Mouse (Mus musculus) embryonic facial prominence, embryonic 14.5 days (tissue): ENCODE results near the gene Dlgap4. TPM values are rescaled to one million over a fixed set of nuclear protein-coding genes. Genes with fewer than 3 reads are reported as not detected.

ENCODE experiments used
- ATAC-seq: fragments of 200-750 bp; cut with Nextera tagmentation; 2 replicates; pipeline ENCODE4 v1.8.0; 2017; ENCODE audit warnings: low read depth, moderate number of reproducible peaks, moderate TSS enrichment
- DNase-seq: peaks from one replicate; pipeline ENCODE4 v3.0.0-alpha.2; 2015; ENCODE audit warnings: low spot score
- H3K27ac ChIP-seq: fragments of 300-500 bp; sonication (generic); replicated peaks from 2 replicates; pipeline ENCODE4 v1.5.1; 2014; ENCODE audit warnings: low read depth, mild to moderate bottlenecking, low read length, moderate library complexity
- H3K27me3 ChIP-seq: fragments of 300-500 bp; sonication (generic); replicated peaks from 2 replicates; pipeline ENCODE4 v1.6.1; 2014; ENCODE audit warnings: low read length; ENCODE audit not compliant: control insufficient read depth, insufficient read depth
- H3K36me3 ChIP-seq: fragments of 300-500 bp; sonication (generic); 2 replicates; pipeline ENCODE4 v1.6.1; 2014; ENCODE audit warnings: low read length, mixed read lengths; ENCODE audit not compliant: control insufficient read depth, insufficient read depth
- H3K4me1 ChIP-seq: fragments of 300-500 bp; sonication (generic); 2 replicates; pipeline ENCODE4 v1.6.1; 2014; ENCODE audit warnings: antibody characterized with exemption, low read length; ENCODE audit not compliant: control insufficient read depth, insufficient read depth
- H3K4me2 ChIP-seq: fragments of 300-500 bp; sonication (generic); 2 replicates; pipeline ENCODE4 v1.6.1; 2014; ENCODE audit warnings: low read depth, mild to moderate bottlenecking, low read length, moderate library complexity, mixed read lengths
- H3K4me3 ChIP-seq: fragments of 300-500 bp; sonication (generic); 2 replicates; pipeline ENCODE4 v1.5.1; 2014; ENCODE audit warnings: low read depth, mild to moderate bottlenecking, low read length
- H3K9ac ChIP-seq: fragments of 300-500 bp; sonication (generic); 2 replicates; pipeline ENCODE4 v1.6.1; 2014; ENCODE audit warnings: low read depth, mild to moderate bottlenecking, low read length, moderate library complexity, mixed read lengths
- H3K9me3 ChIP-seq: fragments of 300-500 bp; sonication (generic); 2 replicates; pipeline ENCODE4 v1.6.1; 2016; ENCODE audit warnings: low read length; ENCODE audit not compliant: control insufficient read depth
- WGBS: fragments of 180-500 bp; shearing (Covaris S2); extraction: QIAGEN DNeasy Blood & Tissue Kit; methylation state at CpG from one replicate; pipeline ENCODE4 v1.1.7; 2014; 5-methylcytosine and 5-hydroxymethylcytosine counted together
- polyA plus RNA-seq: library from polyadenylated mRNA; unstranded; fragments of >200 nt; fragmentation: Nextera tagmentation; extraction: Ambion mirVana; gene quantifications from 2 replicates; pipeline ENCODE4 v1.2.1, GENCODE M21; 2014

The Dlgap4 gene
- polyA plus RNA-seq, 1 experiment from 2014 or later: 74.0 TPM

- Histone ChIP-seq H3K27ac (no peak overlapping the region), H3K9ac (no peak overlapping the region), H3K36me3 (no peaks in the 10 kb centered on the region), H3K4me1 (no peaks in the 10 kb centered on the region), H3K4me3 (no peak overlapping the region), H3K4me2 (no peak overlapping the region), H3K27me3 (no peaks in the 10 kb centered on the region), H3K9me3 (no peaks in the 10 kb centered on the region)
- DNase-seq (no peak), ATAC-seq (no peak)
- 81% methylated on average over 13 of the region's 13 CpGs for WGBS
Measured at GRCm38 (mm10) chr2:156665620-156666196, 52.2 kb downstream of the Dlgap4 start.

GRCm38 (mm10) chr2:156666231-156666630 is 52.7 kb downstream of the Dlgap4 start:
- Histone ChIP-seq H3K4me1 (no peaks in the 10 kb centered on the region), H3K4me3 (no peak overlapping the region), H3K36me3 (no peaks in the 10 kb centered on the region), H3K27ac (no peak overlapping the region), H3K4me2 (no peak overlapping the region), H3K9me3 (no peaks in the 10 kb centered on the region), H3K9ac (no peak overlapping the region), H3K27me3 (no peaks in the 10 kb centered on the region)
- DNase-seq: peak; percentile 58
- WGBS: 34% methylated on average over 12 of the region's 12 CpGs
- peak; percentile 84 for ATAC-seq

GRCm38 (mm10) chr2:156667290-156667689 is 53.8 kb downstream of the Dlgap4 start:
- Histone ChIP-seq H3K27me3 (no peaks in the 10 kb centered on the region), H3K4me1 (no peaks in the 10 kb centered on the region), H3K9me3 (no peaks in the 10 kb centered on the region), H3K27ac (no peak overlapping the region), H3K36me3 (no peaks in the 10 kb centered on the region), H3K9ac (no peak overlapping the region), H3K4me3 (no peak overlapping the region), H3K4me2 (no peak overlapping the region)
- DNase-seq (no peak), ATAC-seq (no peak)
- WGBS: 75% methylated on average over 5 of the region's 5 CpGs

DNA sequence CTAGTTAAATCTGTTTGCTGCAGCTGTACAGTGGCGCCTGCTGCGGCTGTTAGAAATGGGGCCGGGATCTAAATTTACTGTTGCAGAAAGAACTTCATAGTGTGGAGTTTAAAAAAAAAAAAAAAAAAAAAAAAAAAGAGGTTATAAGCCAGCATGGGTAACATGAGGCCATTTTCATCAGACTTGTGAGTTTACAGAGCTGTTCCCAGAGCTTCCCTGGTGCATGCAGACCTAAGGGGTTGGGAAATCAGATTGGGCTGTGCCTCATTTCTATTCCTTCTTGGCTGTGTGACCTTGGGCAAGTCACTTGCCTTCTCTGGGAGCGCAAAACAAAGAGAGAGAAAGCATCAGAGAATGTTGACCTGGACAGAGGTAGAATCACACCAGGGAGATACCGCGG is 55.1 kb downstream of the Dlgap4 start:
- H3K9me3 ChIP-seq: no peaks in the 10 kb centered on the region
- no peak overlapping the region for H3K4me3 ChIP-seq
- no peaks in the 10 kb centered on the region for H3K4me1 ChIP-seq
- H3K27ac ChIP-seq: no peak overlapping the region
- no peaks in the 10 kb centered on the region for H3K27me3 ChIP-seq
- ATAC-seq: no peak
- H3K9ac ChIP-seq: no peak overlapping the region
- WGBS: 86% methylated on average over 6 of the region's 6 CpGs
- no peaks in the 10 kb centered on the region for H3K36me3 ChIP-seq
- no peak overlapping the region for H3K4me2 ChIP-seq
- no peak for DNase-seq

GRCm38 (mm10) chr2:156673307-156673706 is 59.8 kb downstream of the Dlgap4 start:
- DNase-seq (no peak), ATAC-seq (no peak)
- no peaks in the 10 kb centered on the region for H3K27me3 ChIP-seq
- no peaks in the 10 kb centered on the region for H3K9me3 ChIP-seq
- H3K4me3 ChIP-seq: no peak overlapping the region
- H3K4me1 ChIP-seq: no peaks in the 10 kb centered on the region
- 78% methylated on average over 10 of the region's 10 CpGs for WGBS
- H3K9ac ChIP-seq: no peak overlapping the region
- H3K27ac ChIP-seq: no peak overlapping the region
- no peak overlapping the region for H3K4me2 ChIP-seq
- no peaks in the 10 kb centered on the region for H3K36me3 ChIP-seq

DNA sequence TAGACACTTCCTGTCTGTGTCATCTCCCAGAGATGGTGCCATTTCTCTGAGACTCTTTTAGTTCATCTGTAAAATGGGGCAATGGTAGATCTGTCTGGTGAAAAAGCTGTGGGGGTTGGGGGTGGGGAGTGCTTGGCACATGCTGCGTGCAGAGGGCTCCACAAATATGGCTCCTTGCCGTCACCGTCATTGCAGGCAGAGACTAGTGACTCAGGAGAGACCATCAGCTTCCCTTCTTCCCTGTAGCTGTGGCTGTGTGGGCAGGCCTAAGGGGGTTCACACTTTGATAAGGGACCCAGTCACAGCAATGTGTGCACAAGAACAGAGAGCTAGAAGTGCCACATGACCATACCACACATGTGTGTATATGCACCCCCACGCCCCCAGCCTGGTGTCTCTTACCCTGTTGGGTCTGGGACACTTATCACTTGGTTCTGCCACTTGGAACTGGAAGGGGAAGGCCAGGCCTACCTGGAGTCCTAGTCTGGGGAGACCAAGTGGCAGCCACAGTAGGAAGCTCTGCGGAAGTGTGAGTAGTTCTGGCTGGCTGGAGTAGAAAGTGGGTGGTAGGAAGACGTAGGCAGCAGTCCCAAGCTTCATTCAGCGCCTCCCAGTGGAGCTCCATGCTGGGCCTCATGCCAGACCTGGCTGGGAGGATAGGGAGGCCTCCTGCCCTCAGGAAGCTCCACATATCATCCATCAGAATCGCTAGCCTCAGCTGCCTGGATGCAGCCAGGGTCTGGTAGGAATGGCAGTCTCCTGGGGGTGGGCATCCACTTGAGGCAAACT is 60.6 kb downstream of the Dlgap4 start:
- H3K4me1 ChIP-seq: no peaks in the 10 kb centered on the region
- H3K4me3 ChIP-seq: no peak overlapping the region
- ATAC-seq: no peak

DNA sequence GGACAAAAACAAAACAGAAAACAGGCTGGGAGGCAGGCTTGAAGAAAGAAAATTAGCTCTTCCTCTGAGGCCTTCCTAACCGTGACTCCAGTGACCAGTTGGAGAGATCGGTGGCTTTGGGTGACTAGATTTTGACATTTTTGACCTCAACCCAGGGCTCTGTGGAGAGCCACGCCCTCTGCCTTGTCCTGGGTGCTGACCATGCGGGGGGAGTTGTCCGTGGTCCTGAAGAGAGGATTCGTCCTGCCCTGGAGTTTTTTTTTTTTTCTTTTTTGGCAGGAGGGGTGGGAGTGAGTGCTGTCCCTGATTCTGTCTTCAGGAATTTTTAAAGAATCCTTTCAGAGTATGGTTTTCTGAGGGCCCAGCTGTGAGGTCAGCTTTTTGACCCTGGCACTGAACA is 63.4 kb downstream of the Dlgap4 start:
- DNase-seq (peak; percentile 49), ATAC-seq (no peak)
- Histone ChIP-seq H3K4me2 (no peak overlapping the region), H3K9ac (no peak overlapping the region), H3K27me3 (no peaks in the 10 kb centered on the region), H3K4me3 (no peak overlapping the region), H3K4me1 (no peaks in the 10 kb centered on the region), H3K27ac (no peak overlapping the region), H3K9me3 (no peaks in the 10 kb centered on the region), H3K36me3 (no peaks in the 10 kb centered on the region)
- 4% methylated on average over 6 of the region's 6 CpGs for WGBS

More for the DNA sequence above, 60.6 kb downstream of the Dlgap4 start:
- DNase-seq: no peak
- Histone ChIP-seq H3K4me2 (no peak overlapping the region), H3K9me3 (no peaks in the 10 kb centered on the region), H3K36me3 (no peaks in the 10 kb centered on the region), H3K27me3 (no peaks in the 10 kb centered on the region), H3K27ac (no peak overlapping the region), H3K9ac (no peak overlapping the region)
- 77% methylated on average over 8 of the region's 8 CpGs for WGBS

DNA sequence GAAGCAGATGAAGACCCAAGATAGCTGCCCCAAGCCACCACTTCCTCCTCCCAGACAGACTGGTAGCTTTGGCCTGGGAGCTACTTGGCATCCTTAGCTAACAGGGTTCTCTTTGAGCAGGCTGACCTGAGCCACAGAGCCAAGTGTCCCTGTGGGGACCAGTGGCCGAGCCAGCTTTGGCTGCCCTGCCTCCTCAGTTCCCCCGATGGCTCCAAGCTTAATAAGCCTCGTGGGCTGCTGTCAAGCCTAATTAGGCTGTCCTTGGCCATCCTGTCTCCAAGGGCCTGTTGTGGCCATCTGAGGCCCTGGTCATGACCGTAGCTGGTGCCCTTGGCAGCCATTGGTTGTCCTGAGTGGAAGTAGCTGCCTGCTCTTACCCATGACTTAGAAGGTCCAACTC is 64.6 kb downstream of the Dlgap4 start:
- 76% methylated on average over 4 of the region's 4 CpGs for WGBS
- H3K27me3 ChIP-seq: no peaks in the 10 kb centered on the region
- no peak overlapping the region for H3K4me2 ChIP-seq
- no peaks in the 10 kb centered on the region for H3K9me3 ChIP-seq
- H3K4me1 ChIP-seq: no peaks in the 10 kb centered on the region
- no peak overlapping the region for H3K4me3 ChIP-seq
- H3K27ac ChIP-seq: no peak overlapping the region
- ATAC-seq: no peak
- no peaks in the 10 kb centered on the region for H3K36me3 ChIP-seq
- DNase-seq: no peak
- H3K9ac ChIP-seq: no peak overlapping the region

- Histone ChIP-seq H3K4me3 (no peak overlapping the region), H3K36me3 (no peaks in the 10 kb centered on the region), H3K27me3 (no peaks in the 10 kb centered on the region), H3K9ac (no peak overlapping the region), H3K4me2 (no peak overlapping the region), H3K4me1 (no peaks in the 10 kb centered on the region), H3K9me3 (no peaks in the 10 kb centered on the region), H3K27ac (no peak overlapping the region)
- DNase-seq (no peak), ATAC-seq (no peak)
- 50% methylated on average over 12 of the region's 12 CpGs for WGBS
Measured at GRCm38 (mm10) chr2:156682965-156683364, 69.5 kb downstream of the Dlgap4 start.
